Mouse (Mus musculus): ENCODE data around the gene Mei4. TPM values are rescaled to one million over a fixed set of nuclear protein-coding genes. Genes with fewer than 3 reads are reported as not detected.

Mei4 gene
- polyA plus RNA-seq, 1 experiment, result 0.16 TPM

DNA sequence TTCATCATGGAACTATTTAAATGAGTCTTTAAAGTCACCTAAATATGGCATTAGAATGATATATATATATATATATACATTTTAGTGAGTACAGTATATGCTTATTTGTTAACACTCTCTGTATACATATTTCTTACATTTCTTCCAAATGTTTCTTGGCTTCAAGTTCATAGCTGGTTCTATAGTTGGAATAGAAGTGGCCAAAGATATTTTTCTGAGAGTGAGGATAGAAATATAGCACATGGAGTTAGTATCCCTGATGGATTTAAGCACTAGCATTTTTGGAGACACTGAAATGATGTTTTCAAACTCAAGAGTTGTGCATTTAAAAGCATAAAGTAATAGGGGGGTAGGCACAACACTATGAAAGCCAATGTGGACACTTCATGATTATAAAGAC, 272.6 kb downstream of the Mei4 start:
- no peak overlapping the region for H3K4me3 ChIP-seq (ENCODE audit: control insufficient read depth, low read depth, low read length)
- H3K27ac ChIP-seq (ENCODE audit: control insufficient read depth, insufficient read depth, low read depth, low read length), result no peak overlapping the region
- TF ChIP-seq POLR2A (IDR thresholded peaks at IDR 0.05; ENCODE audit: control insufficient read depth, low read depth, low read length) (no peak), CTCF (IDR thresholded peaks at IDR 0.05; ENCODE audit: control insufficient read depth, insufficient read depth, insufficient replicate concordance, low read depth, low read length) (no peak)
- H3K36me3 ChIP-seq (ENCODE audit: control insufficient read depth, insufficient read depth, low read length), result no peaks in the 10 kb centered on the region
- no peaks in the 10 kb centered on the region for H3K27me3 ChIP-seq (ENCODE audit: control insufficient read depth, insufficient read depth, low read length)
- H3K4me1 ChIP-seq (ENCODE audit: control insufficient read depth, insufficient read depth, low read length), result no peaks in the 10 kb centered on the region

DNA sequence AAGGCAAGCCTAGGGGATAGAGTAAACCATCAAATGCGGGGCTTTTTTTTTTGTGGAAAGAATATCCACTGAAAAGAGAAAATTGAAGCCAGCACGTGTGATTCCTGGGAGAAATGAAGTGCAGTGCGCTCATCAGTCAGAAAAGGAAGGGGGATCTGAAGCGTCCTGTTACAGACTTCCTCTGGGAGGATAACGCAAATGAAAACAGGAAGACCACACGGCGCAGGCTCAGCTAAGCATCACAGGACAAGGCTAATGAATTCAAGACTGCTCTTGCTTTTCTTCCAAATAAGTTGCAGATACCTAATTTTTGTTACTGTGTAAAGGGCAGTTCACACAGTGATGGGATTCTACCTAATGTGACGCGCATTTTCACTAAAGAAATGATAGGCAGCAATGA, 296.7 kb downstream of the Mei4 start:
- H3K27me3 ChIP-seq (ENCODE audit: control insufficient read depth, insufficient read depth, low read length), result no peaks in the 10 kb centered on the region
- TF ChIP-seq CTCF (IDR thresholded peaks at IDR 0.05; ENCODE audit: control insufficient read depth, insufficient read depth, insufficient replicate concordance, low read depth, low read length) (no peak), POLR2A (IDR thresholded peaks at IDR 0.05; ENCODE audit: control insufficient read depth, low read depth, low read length) (no peak)
- H3K36me3 ChIP-seq (ENCODE audit: control insufficient read depth, insufficient read depth, low read length), result no peaks in the 10 kb centered on the region
- H3K4me1 ChIP-seq (ENCODE audit: control insufficient read depth, insufficient read depth, low read length), result no peaks in the 10 kb centered on the region
- no peak overlapping the region for H3K4me3 ChIP-seq (ENCODE audit: control insufficient read depth, low read depth, low read length)
- H3K27ac ChIP-seq (ENCODE audit: control insufficient read depth, insufficient read depth, low read depth, low read length), result no peak overlapping the region

DNA sequence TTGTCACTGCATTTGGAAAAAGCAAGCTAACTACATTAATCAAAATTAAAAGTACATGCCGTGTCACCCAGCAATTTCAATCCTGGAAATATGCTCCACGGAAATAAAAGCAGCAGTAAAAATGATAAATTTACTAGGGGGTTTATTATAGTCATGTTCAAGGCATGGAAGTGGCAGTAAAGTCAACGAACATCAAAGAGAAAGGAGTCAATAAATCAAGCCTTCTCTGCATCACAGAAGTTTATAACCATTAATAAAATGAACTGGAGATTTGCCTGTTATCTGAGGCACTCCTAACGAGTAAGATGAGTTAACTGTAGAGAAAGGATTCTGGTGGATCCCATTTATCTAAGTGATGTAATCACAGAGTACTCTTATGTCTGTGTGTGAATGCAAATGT, 298.9 kb downstream of the Mei4 start:
- no peaks in the 10 kb centered on the region for H3K4me1 ChIP-seq (ENCODE audit: control insufficient read depth, insufficient read depth, low read length)
- no peaks in the 10 kb centered on the region for H3K36me3 ChIP-seq (ENCODE audit: control insufficient read depth, insufficient read depth, low read length)
- TF ChIP-seq POLR2A (IDR thresholded peaks at IDR 0.05; ENCODE audit: control insufficient read depth, low read depth, low read length) (no peak), CTCF (IDR thresholded peaks at IDR 0.05; ENCODE audit: control insufficient read depth, insufficient read depth, insufficient replicate concordance, low read depth, low read length) (no peak)
- no peak overlapping the region for H3K4me3 ChIP-seq (ENCODE audit: control insufficient read depth, low read depth, low read length)
- H3K27ac ChIP-seq (ENCODE audit: control insufficient read depth, insufficient read depth, low read depth, low read length), result no peak overlapping the region
- H3K27me3 ChIP-seq (ENCODE audit: control insufficient read depth, insufficient read depth, low read length), result no peaks in the 10 kb centered on the region

DNA sequence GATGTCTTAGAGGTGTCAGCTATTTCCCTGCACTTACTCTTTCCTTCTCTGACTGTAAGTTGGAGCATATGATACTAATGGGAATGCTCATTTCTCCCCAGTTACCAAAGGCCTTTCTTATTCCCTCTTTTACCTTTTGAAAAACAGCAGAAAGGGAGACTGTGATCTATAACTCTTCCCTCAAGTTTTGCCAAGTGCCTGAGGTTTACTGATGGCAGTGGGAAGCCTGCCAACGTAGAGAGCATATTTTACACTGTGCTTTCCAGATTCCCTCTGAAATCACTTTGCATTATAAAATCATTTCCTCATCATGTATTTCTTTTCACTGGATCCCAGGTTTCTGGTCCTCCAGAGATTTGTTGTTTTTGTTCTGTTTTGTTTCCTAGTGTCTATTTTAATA, 354.5 kb downstream of the Mei4 start:
- H3K27me3 ChIP-seq (ENCODE audit: control insufficient read depth, insufficient read depth, low read length), result no peaks in the 10 kb centered on the region
- no peaks in the 10 kb centered on the region for H3K36me3 ChIP-seq (ENCODE audit: control insufficient read depth, insufficient read depth, low read length)
- no peak overlapping the region for H3K27ac ChIP-seq (ENCODE audit: control insufficient read depth, insufficient read depth, low read depth, low read length)
- TF ChIP-seq POLR2A (IDR thresholded peaks at IDR 0.05; ENCODE audit: control insufficient read depth, low read depth, low read length), result no peak
- TF ChIP-seq CTCF (IDR thresholded peaks at IDR 0.05; ENCODE audit: control insufficient read depth, insufficient read depth, insufficient replicate concordance, low read depth, low read length), result no peak
- H3K4me1 ChIP-seq (ENCODE audit: control insufficient read depth, insufficient read depth, low read length), result no peaks in the 10 kb centered on the region
- H3K4me3 ChIP-seq (ENCODE audit: control insufficient read depth, low read depth, low read length), result no peak overlapping the region

DNA sequence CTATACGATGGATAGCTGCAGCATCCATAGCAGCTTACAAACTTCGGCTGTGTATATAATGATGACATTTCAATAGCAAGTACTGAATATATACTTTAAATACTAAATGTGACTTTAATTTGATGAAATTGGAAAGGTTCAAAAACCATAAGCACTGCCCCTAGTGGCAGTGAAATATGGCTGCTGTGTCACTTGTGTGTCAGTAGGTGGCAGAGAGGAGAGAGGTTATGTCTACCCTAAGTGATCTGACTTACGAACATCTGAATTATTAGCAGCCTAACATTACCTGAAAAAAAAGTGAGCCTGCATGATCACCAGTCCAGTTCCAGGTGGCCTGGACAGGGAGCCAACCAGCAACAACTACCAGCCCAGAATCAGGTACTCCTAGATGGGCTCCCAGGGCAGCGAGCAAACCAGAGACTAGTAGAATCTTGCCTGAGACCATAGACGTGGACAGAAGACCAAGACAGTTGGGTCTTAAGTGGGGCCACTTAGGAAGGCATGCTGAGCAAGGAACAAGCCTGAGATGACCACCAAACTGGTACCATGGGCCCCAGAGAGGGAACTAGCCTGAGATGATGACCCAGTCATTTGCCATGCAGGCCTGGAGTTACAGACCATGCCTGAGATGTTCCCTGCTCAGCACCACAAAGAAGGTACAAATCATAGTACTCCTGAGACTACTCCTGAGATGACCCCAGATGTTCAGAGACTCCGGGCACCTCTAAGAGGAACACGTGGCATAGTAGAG, 384.4 kb downstream of the Mei4 start:
- no peak for TF ChIP-seq CTCF (IDR thresholded peaks at IDR 0.05; ENCODE audit: control insufficient read depth, insufficient read depth, insufficient replicate concordance, low read depth, low read length)
- no peak for TF ChIP-seq POLR2A (IDR thresholded peaks at IDR 0.05; ENCODE audit: control insufficient read depth, low read depth, low read length)
- Histone ChIP-seq H3K4me1 (ENCODE audit: control insufficient read depth, insufficient read depth, low read length) (no peaks in the 10 kb centered on the region), H3K27ac (ENCODE audit: control insufficient read depth, insufficient read depth, low read depth, low read length) (no peak overlapping the region), H3K4me3 (ENCODE audit: control insufficient read depth, low read depth, low read length) (no peak overlapping the region), H3K27me3 (ENCODE audit: control insufficient read depth, insufficient read depth, low read length) (no peaks in the 10 kb centered on the region), H3K36me3 (ENCODE audit: control insufficient read depth, insufficient read depth, low read length) (no peaks in the 10 kb centered on the region)

Other genes starting within 250 kb of the Mei4 start
- not detected in 2 replicates for gene Htr1b, start 229.8 kb upstream of the Mei4 start, polyA plus RNA-seq (2012; rRNA removed)

Measured in testis, adult 2 months (tissue).